Mouse (Mus musculus) midbrain, embryonic 14.5 days (tissue): ENCODE results near the gene Olfr1178. TPM values are rescaled to one million over a fixed set of nuclear protein-coding genes. Genes with fewer than 3 reads are reported as not detected.

ENCODE experiments used
- ATAC-seq: fragments of 200-750 bp; cut with Nextera tagmentation; 2 replicates; pipeline ENCODE4 v1.8.0; 2017; ENCODE audit warnings: moderate number of reproducible peaks, moderate library complexity; ENCODE audit not compliant: low FRiP score, low TSS enrichment
- DNase-seq: peaks from one replicate; pipeline ENCODE4 v3.0.0-alpha.2; 2015
- H3K27ac ChIP-seq: fragments of 300-500 bp; sonication (generic); replicated peaks from 2 replicates; pipeline ENCODE4 v1.5.1; 2014; ENCODE audit warnings: mild to moderate bottlenecking, low read depth, low read length, moderate library complexity
- H3K27me3 ChIP-seq: fragments of 300-500 bp; sonication (generic); 2 replicates; pipeline ENCODE4 v1.6.1; 2014; ENCODE audit warnings: low read length, control low read depth, mixed read lengths; ENCODE audit not compliant: control insufficient read depth, insufficient read depth
- H3K36me3 ChIP-seq: fragments of 300-500 bp; sonication (generic); 2 replicates; pipeline ENCODE4 v1.6.1; 2014; ENCODE audit warnings: low read length, control low read depth; ENCODE audit not compliant: control insufficient read depth, insufficient read depth
- H3K4me1 ChIP-seq: fragments of 300-500 bp; sonication (generic); 2 replicates; pipeline ENCODE4 v1.6.1; 2014; ENCODE audit warnings: mild to moderate bottlenecking, antibody characterized with exemption, low read length, control low read depth; ENCODE audit not compliant: control insufficient read depth, insufficient read depth
- H3K4me2 ChIP-seq: fragments of 300-500 bp; sonication (generic); 2 replicates; pipeline ENCODE4 v1.6.1; 2014; ENCODE audit warnings: mild to moderate bottlenecking, low read length, moderate library complexity
- H3K4me3 ChIP-seq: fragments of 300-500 bp; sonication (generic); replicated peaks from 2 replicates; pipeline ENCODE4 v1.5.1; 2014; ENCODE audit warnings: low read depth, low read length
- H3K9ac ChIP-seq: fragments of 300-500 bp; sonication (generic); replicated peaks from 2 replicates; pipeline ENCODE4 v1.6.1; 2014; ENCODE audit warnings: mild to moderate bottlenecking, low read length, moderate library complexity
- H3K9me3 ChIP-seq: fragments of 300-500 bp; sonication (generic); 2 replicates; pipeline ENCODE4 v1.6.1; 2016; ENCODE audit warnings: low read length, control low read depth, mixed read lengths; ENCODE audit not compliant: control insufficient read depth
- WGBS: fragments of 180-500 bp; shearing (Covaris S2); extraction: QIAGEN DNeasy Blood & Tissue Kit; methylation state at CpG from one replicate; pipeline ENCODE4 v1.1.7; 2014; 5-methylcytosine and 5-hydroxymethylcytosine counted together
- polyA plus RNA-seq: library from polyadenylated mRNA; unstranded; fragments of >200 nt; fragmentation: Nextera tagmentation; extraction: Ambion mirVana; gene quantifications from 2 replicates; pipeline ENCODE4 v1.2.1, GENCODE M21; 2014

Gene Olfr1178
- not detected in 2 replicates for polyA plus RNA-seq

- H3K4me2 ChIP-seq: no peak within 1 kb of the TSS
- H3K27ac ChIP-seq: no peak within 1 kb of the TSS
- no peaks in the 10 kb centered on the region for H3K27me3 ChIP-seq
- H3K36me3 ChIP-seq: no peaks in the 10 kb centered on the region
- H3K4me1 ChIP-seq: no peaks in the 10 kb centered on the region
- DNase-seq (no peak), ATAC-seq (no peak)
- no peak within 1 kb of the TSS for H3K4me3 ChIP-seq
- no peaks in the 10 kb centered on the region for H3K9me3 ChIP-seq
- no peak within 1 kb of the TSS for H3K9ac ChIP-seq
- 92% methylated on average over 1 of the region's 1 CpGs for WGBS
These were observed at the start of gene Olfr1178 for GRCm38 (mm10) chr2:88386762-88387161. Gene Olfr1178 (plus strand): TSS chr2:88387062.

DNA sequence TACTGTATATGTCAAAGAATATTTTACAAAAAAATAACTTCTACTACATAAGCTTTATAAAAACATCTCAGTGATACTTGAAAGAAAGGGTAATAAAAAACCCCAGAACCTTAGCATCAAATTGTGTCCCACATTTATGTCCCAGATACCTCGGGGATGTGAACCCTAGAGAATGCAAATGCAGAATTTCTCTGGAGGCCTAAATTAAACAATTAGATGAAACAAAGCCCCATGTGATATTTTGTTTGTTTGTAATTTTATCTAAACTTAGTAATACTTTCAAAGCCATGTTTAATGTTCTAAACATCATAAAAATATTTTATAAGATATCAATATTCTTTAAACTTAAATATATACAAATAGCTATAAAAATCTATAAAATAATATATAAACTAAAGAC, 40.5 kb upstream of the Olfr1178 start, which contains the start of gene Olfr1177-ps:
Gene Olfr1177-ps, minus strand, starts transcription at position 101 of the 400 bp plus-strand sequence.
- ATAC-seq: no peak
- 76% methylated on average over 1 of the region's 1 CpGs for WGBS
- Histone ChIP-seq H3K4me1 (no peaks in the 10 kb centered on the region), H3K27ac (no peak within 1 kb of the TSS), H3K36me3 (no peaks in the 10 kb centered on the region), H3K4me2 (no peak within 1 kb of the TSS), H3K27me3 (no peaks in the 10 kb centered on the region), H3K9ac (no peak within 1 kb of the TSS), H3K9me3 (no peaks in the 10 kb centered on the region), H3K4me3 (no peak within 1 kb of the TSS)
- DNase-seq: no peak

GRCm38 (mm10) chr2:88356304-88356703, 30.6 kb upstream of the Olfr1178 start:
- no peaks in the 10 kb centered on the region for H3K36me3 ChIP-seq

DNA sequence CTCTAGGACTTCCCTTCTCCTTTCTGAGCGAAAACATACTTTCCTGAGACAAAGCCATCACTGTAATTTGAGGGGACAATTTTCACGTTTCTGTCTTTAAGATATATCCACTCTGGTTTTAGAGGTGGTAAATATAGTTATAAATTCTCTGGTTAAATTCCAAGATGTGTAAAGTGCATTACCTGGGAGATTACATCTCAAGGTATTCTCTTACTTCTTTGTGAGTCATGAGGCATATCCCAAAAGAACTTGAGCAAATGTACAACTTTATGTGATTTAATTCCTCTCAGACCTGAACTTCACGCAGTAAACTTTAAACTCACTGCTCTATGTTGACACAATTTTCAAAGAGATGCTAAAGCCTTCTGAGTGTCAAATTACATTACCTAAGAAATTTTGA, 19.5 kb downstream of the Olfr1178 start, which contains the start of gene Olfr1179:
Gene Olfr1179, minus strand, starts transcription at position 101 of the 400 bp plus-strand sequence.
- Histone ChIP-seq H3K4me3 (no peak within 1 kb of the TSS), H3K9ac (no peak within 1 kb of the TSS), H3K9me3 (no peaks in the 10 kb centered on the region), H3K36me3 (no peaks in the 10 kb centered on the region), H3K4me1 (no peaks in the 10 kb centered on the region), H3K4me2 (no peak within 1 kb of the TSS), H3K27me3 (no peaks in the 10 kb centered on the region), H3K27ac (no peak within 1 kb of the TSS)
- ATAC-seq (no peak), DNase-seq (no peak)
- 90% methylated on average over 3 of the region's 3 CpGs for WGBS

More at GRCm38 (mm10) chr2:88356304-88356703, 30.6 kb upstream of the Olfr1178 start:
- Histone ChIP-seq H3K27ac (no peak overlapping the region), H3K27me3 (no peaks in the 10 kb centered on the region), H3K4me1 (no peaks in the 10 kb centered on the region), H3K9ac (no peak overlapping the region), H3K4me2 (no peak overlapping the region), H3K9me3 (no peaks in the 10 kb centered on the region), H3K4me3 (no peak overlapping the region)
- DNase-seq: peak; percentile 86
- WGBS: 3% methylated on average over 2 of the region's 2 CpGs
- peak; percentile 40; the same call in 1 of the 2 replicates for ATAC-seq

DNA sequence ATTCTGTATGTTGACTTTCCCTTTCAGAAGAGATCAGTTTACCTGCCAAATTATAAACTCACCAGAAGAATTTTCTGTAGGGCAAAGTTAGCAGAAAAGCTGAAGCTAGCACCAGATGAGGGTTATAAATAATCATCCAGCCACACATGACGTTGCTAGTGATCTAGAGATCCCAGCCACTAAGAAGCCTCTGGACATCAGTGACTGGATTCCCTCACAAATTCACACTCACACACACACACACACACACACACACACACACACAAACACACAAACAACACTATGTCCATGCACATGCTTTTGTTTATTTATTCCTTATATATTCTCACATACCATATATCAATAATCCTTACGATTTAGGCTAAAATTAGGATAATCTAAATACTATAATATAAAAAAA, 32.2 kb downstream of the Olfr1178 start, which contains the start of gene Olfr1180:
Gene Olfr1180, minus strand, starts transcription at position 101 of the 400 bp plus-strand sequence.
- ATAC-seq (no peak), DNase-seq (no peak)
- H3K9ac ChIP-seq: no peak within 1 kb of the TSS
- H3K27me3 ChIP-seq: no peaks in the 10 kb centered on the region
- 81% methylated on average over 2 of the region's 2 CpGs for WGBS
- H3K9me3 ChIP-seq: no peaks in the 10 kb centered on the region
- H3K4me1 ChIP-seq: no peaks in the 10 kb centered on the region
- H3K36me3 ChIP-seq: no peaks in the 10 kb centered on the region
- H3K4me2 ChIP-seq: no peak within 1 kb of the TSS
- H3K27ac ChIP-seq: no peak within 1 kb of the TSS
- H3K4me3 ChIP-seq: no peak within 1 kb of the TSS

DNA sequence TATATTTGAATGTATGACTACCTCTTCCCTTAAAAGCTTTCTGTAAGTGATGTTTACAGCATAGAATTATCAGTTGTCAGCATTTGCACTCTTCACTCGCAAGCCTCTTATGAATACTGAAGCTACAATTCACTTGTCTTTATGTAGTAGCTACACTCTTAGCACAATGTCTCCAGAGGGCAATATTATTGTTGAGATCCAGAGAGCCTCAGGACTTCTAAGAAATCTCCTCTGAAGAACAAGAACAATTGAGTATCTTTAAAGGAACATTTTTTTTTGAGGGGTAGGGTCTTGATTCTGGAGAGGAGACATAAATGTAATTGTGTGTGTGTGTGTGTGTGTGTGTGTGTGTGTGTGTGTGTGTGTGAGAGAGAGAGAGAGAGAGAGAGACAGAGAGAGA, 39.2 kb downstream of the Olfr1178 start, which contains the start of gene Olfr1181:
Gene Olfr1181, minus strand, starts transcription at position 101 of the 400 bp plus-strand sequence.
- WGBS: 98% methylated on average over 1 of the region's 1 CpGs
- H3K27ac ChIP-seq: no peak within 1 kb of the TSS
- H3K27me3 ChIP-seq: no peaks in the 10 kb centered on the region
- ATAC-seq (no peak), DNase-seq (no peak)
- H3K4me3 ChIP-seq: no peak within 1 kb of the TSS
- H3K36me3 ChIP-seq: no peaks in the 10 kb centered on the region
- no peak within 1 kb of the TSS for H3K9ac ChIP-seq
- no peaks in the 10 kb centered on the region for H3K9me3 ChIP-seq
- H3K4me1 ChIP-seq: no peaks in the 10 kb centered on the region
- no peak within 1 kb of the TSS for H3K4me2 ChIP-seq

GRCm38 (mm10) chr2:88449031-88449430, 62.2 kb downstream of the Olfr1178 start, which contains the start of gene Gm13757:
Gene Gm13757 (minus strand): TSS chr2:88449131.
- ATAC-seq (no peak), DNase-seq (no peak)
- Histone ChIP-seq H3K9me3 (no peaks in the 10 kb centered on the region), H3K27me3 (no peaks in the 10 kb centered on the region), H3K4me1 (no peaks in the 10 kb centered on the region), H3K9ac (no peak within 1 kb of the TSS), H3K4me3 (no peak within 1 kb of the TSS), H3K4me2 (no peak within 1 kb of the TSS), H3K27ac (no peak within 1 kb of the TSS), H3K36me3 (no peaks in the 10 kb centered on the region)
- 97% methylated on average over 1 of the region's 1 CpGs for WGBS

Other genes starting within 250 kb of the Olfr1178 start
- gene Olfr1167, start 231.9 kb upstream of the Olfr1178 start, polyA plus RNA-seq: not detected in 2 replicates
- not detected in 2 replicates for gene Olfr1168, start 205.2 kb upstream of the Olfr1178 start, polyA plus RNA-seq
- gene Olfr1170, start 158.7 kb upstream of the Olfr1178 start, polyA plus RNA-seq: not detected in 2 replicates
- not detected in 2 replicates for gene Olfr1173, start 107.2 kb upstream of the Olfr1178 start, polyA plus RNA-seq
- gene Olfr1174-ps, start 71.9 kb upstream of the Olfr1178 start, polyA plus RNA-seq: not detected in 2 replicates
- gene Olfr1175-ps, start 59.8 kb upstream of the Olfr1178 start, polyA plus RNA-seq: not detected in 2 replicates
- gene Olfr1176, start 50.3 kb upstream of the Olfr1178 start, polyA plus RNA-seq: not detected in 2 replicates
- not detected in 2 replicates for gene Olfr1177-ps, start 40.6 kb upstream of the Olfr1178 start, polyA plus RNA-seq
- not detected in 2 replicates for gene Olfr1179, start 19.4 kb downstream of the Olfr1178 start, polyA plus RNA-seq
- not detected in 2 replicates for gene Olfr1180, start 32.1 kb downstream of the Olfr1178 start, polyA plus RNA-seq
- not detected in 2 replicates for gene Olfr1181, start 39.1 kb downstream of the Olfr1178 start, polyA plus RNA-seq
- not detected in 2 replicates for gene Gm13757, start 62.1 kb downstream of the Olfr1178 start, polyA plus RNA-seq
- not detected in 2 replicates for gene Olfr1183, start 67.8 kb downstream of the Olfr1178 start, polyA plus RNA-seq
- not detected in 2 replicates for gene Olfr1184, start 96.5 kb downstream of the Olfr1178 start, polyA plus RNA-seq
- not detected in 2 replicates for gene Olfr1185-ps1, start 106.3 kb downstream of the Olfr1178 start, polyA plus RNA-seq
- gene Olfr1186, start 131.5 kb downstream of the Olfr1178 start, polyA plus RNA-seq: not detected in 2 replicates
- gene Olfr1188, start 169.9 kb downstream of the Olfr1178 start, polyA plus RNA-seq: not detected in 2 replicates
- gene Olfr1189, start 199.4 kb downstream of the Olfr1178 start, polyA plus RNA-seq: not detected in 2 replicates